Mouse (Mus musculus): ENCODE data around the gene Mier1. TPM values are rescaled to one million over a fixed set of nuclear protein-coding genes. Genes with fewer than 3 reads are reported as not detected.
"Not testable (repeated sequence)": the region's sequence is repeated elsewhere in the genome, so short reads cannot be mapped to it uniquely, and the experiment has no call there.

The Mier1 gene
- total RNA-seq, 2 experiments from 2014 or later, result 50.9 to 67.2 TPM

DNA sequence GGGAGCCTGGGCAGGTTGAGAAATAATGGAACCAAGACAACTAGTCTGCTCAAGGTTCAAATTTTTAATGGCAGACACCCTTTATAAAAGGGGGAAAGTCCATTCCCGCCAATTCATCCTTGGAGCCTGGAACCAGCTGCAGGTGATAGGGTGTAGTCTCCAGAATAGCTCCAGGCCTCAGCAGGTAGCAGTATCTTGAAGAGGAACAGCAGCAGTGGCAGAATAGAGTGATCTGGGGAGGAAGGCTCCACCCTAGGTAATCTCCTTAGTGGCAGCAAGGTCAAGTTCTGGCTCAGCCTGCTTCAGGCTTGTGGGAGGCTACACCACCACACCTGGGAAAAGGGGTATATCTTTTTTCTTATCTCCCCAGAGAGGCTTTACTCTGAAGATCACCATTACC is 52.0 kb downstream of the Mier1 start:
- not testable (repeated sequence) for DNase-seq

GRCm38 (mm10) chr4:103171256-103171655 is 57.1 kb downstream of the Mier1 start:
- DNase-seq, result no peak

GRCm38 (mm10) chr4:103173507-103173906 is 59.3 kb downstream of the Mier1 start:
- DNase-seq, result no peak

- DNase-seq, result no peak
These were observed 59.8 kb downstream of the Mier1 start for GRCm38 (mm10) chr4:103174001-103174400.

GRCm38 (mm10) chr4:103177681-103178080 is 63.5 kb downstream of the Mier1 start:
- DNase-seq, result no peak

DNA sequence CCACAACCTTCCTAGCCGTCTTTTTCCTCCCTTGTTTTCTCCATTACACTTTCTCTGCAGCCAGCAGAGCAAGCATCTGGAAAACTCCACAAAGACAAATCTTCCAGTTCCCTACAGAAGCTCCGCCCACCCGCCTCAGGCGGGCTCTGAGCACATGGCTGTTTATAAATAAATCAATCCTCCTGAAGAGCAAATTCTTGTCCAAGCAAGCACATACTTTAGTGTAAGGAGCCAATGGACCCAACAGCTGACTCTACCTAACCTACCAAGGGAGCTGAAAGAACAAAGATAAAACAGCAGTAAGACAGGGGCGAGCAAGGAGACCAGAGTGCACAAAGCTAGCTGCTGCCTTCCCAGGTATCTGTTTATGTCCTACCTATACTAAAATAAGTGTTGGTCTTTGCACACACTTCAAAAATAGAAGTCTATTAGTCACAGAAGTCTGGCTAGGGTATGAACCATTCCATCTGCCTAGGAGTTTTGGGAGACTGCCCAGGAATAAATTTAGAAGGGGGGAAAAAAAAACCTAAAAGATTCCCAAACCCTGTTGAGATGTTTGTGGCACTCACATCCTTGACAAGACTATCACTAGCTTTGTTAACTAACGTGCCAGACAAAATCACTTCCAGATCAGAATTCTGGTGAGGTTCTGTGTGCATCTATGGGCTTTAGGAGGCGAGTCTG is 64.6 kb downstream of the Mier1 start:
- no peak for DNase-seq

- no peak for DNase-seq
These were observed 65.4 kb downstream of the Mier1 start for GRCm38 (mm10) chr4:103179581-103179980.

DNA sequence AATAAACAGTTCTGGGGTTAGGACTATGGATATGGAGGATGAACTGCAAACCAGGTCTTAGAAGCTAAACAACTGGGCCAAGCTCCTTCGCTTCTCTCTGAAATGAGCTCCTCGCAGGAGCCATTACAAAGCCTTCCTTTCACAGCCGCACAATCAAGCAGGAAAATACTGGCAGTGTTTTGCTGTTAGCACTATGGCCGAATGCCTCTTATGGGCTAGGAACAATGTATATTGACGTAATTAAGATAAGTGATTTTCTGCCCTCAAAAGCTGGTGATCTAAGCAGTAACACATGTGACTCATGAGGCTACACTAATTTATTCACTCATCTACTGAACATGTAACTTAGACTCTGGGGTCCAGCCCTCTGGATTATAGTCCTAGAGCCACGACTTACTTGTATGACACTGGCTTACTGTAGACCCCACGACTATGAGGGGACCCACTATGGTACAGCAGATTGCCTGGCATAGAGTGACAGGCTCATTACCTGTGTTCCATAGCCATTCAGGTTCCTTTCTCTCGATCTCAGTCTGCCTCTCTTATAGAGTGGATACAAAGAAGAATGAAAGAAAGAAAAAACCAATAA is 66.2 kb downstream of the Mier1 start:
- no peak for DNase-seq

GRCm38 (mm10) chr4:103188786-103189640 is 74.8 kb downstream of the Mier1 start:
- DNase-seq, result no peak

DNA sequence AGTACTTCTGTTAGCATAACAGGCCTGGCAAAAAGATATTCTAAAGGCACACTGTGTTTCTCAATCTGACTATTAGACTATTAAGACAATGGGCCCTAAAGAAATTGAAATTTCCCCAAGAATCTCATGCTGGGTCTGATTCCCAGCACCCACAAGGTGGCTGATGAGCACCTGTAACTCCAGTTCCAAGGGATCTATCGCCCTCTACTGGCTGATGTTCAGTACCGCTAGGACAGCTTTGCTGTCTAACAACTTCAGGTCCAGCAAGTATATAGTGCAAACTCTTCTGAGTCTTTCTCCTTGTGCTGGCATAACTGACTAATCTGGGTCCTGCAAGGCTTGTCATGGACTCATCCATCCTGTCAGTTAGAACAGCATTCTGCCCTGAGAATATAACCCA is 78.2 kb downstream of the Mier1 start:
- no peak for DNase-seq

DNA sequence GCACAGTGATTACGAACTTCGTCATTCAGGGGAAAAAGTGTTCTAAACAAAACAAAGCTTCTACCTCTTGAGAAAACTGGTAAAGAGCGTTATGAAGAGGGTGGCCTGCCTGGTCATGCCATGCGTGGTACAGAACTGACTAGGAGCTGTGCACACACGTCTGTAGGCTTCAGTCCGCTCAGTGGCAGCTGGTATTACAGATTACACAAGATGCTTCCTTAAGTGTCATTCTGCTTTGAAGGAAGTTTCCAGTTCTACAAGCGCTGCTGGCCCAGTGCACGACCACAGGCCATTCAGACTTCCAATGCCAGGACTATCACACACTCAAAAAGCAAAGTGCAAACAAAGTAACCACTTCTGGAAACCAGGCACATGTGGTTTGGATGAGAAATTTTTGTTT is 83.2 kb downstream of the Mier1 start:
- no peak for DNase-seq

- no peak for DNase-seq
These were observed 84.9 kb downstream of the Mier1 start for GRCm38 (mm10) chr4:103199086-103199485.

DNA sequence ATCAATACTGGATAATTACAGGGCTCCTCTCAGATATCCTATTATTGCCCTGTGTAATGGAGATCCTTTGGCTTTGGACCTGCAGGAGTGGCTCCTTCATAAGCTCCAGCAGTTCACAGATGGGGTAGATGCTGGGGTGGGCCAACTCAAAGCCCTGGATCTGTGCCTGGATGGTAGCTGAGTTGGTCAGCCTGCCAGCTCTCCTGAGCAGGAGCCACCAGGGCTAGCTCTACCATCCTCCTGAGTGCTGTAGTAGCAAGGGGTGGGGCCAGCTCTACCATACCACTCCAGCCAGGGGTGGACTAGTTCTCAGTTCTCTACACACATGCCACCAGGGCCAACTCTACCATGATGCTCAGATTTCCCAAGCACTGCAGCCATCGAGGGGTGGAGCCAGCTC is 85.9 kb downstream of the Mier1 start:
- no peak for DNase-seq

GRCm38 (mm10) chr4:103203646-103204045 is 89.5 kb downstream of the Mier1 start:
- DNase-seq, result no peak

GRCm38 (mm10) chr4:103208553-103208952 is 94.4 kb downstream of the Mier1 start:
- DNase-seq, result no peak

GRCm38 (mm10) chr4:103213859-103214497 is 99.8 kb downstream of the Mier1 start:
- DNase-seq, result peak; percentile 19

- DNase-seq, result peak; percentile 81
These were observed 100.3 kb downstream of the Mier1 start for GRCm38 (mm10) chr4:103214498-103214924.

Other genes with a start within 250 kb of the Mier1 start
- not detected for gene Tctex1d1, start 135.8 kb upstream of the Mier1 start, total RNA-seq (2021)
- not detected for gene Insl5, start 87.5 kb upstream of the Mier1 start, total RNA-seq (2021)
- gene Wdr78, start 165 bp downstream of the Mier1 start, total RNA-seq (2021), result 1 to 10 TPM; 2.7 to 4.1 TPM
- 10 to 100 TPM; 13.9 to 14.8 TPM for gene Slc35d1, start 100.8 kb downstream of the Mier1 start, total RNA-seq (2021)
- gene 4921539E11Rik, start 176.5 kb downstream of the Mier1 start, total RNA-seq (2021), result not detected
- gene Oma1, start 199.4 kb downstream of the Mier1 start, total RNA-seq (2021), result 10 to 100 TPM; 13.9 to 15.4 TPM

All from adrenal gland, postnatal 10 days (tissue).